In genomic region chr3:21983993-21984725, GRCm38 (mm10) we compare ENCODE assay signal across 17 mouse cellular contexts.
DNase-seq lines count a peak whose midpoint lies in the region; ATAC-seq and TF ChIP-seq lines count a peak whose summit lies in the region.
"Had no signal": no experiment of that assay in that cellular context is flagged by ENCODE, and none has a peak within 500 bp of the region (broad histone marks: within the 10 kb centered on the region; RNA-seq: fewer than 3 reads in every experiment).

No protein-coding gene starts in this region.

- no peaks in the 10 kb centered on the region; the same call in 1 of the 2 replicates for H3K4me1 ChIP-seq in intestine, embryonic 15.5 days (replicated peaks)
- H3K4me1 ChIP-seq: neural tube, embryonic 13.5 days had no signal

- 43% methylated on average over 2 of the region's 2 CpGs for WGBS in intestine, embryonic 15.5 days

- no peak overlapping the region for H3K4me3 ChIP-seq in left cerebral cortex, adult 2 months
- H3K4me3 ChIP-seq in intestine, embryonic 15.5 days (replicated peaks) = no peak overlapping the region
- H3K4me3 ChIP-seq: liver, embryonic 13.5 days; neural tube, embryonic 13.5 days had no signal

- DNase-seq in left cerebral cortex, adult 2 months (ENCODE audit: extremely low spot score in 1 of 2, low spot score in 2 of 2) = no peak
- no peak for DNase-seq in left cerebral cortex, adult 11 months (ENCODE audit: low spot score)
- DNase-seq in R1 (ENCODE audit: low read depth, low spot score) = peak; percentile 57
- DNase-seq in kidney, adult 8-10 months = peak; percentile 70 to 77
- peak; percentile 68 for DNase-seq in telencephalon, adult 2 months (ENCODE audit: low read depth, low spot score)
- DNase-seq in adrenal gland, adult 8-10 months = no peak
- DNase-seq: adrenal gland, adult 2 months; cerebellum, adult 18-20 months; embryo, embryonic 11 days; liver, embryonic 13.5 days; lung, postnatal 10 days; right cerebral cortex, postnatal 4 days; thymus, adult 2 months had no signal

- ATAC-seq in intestine, embryonic 15.5 days = no peak
- ATAC-seq: forebrain, embryonic 14.5 days had no signal

- no peaks in the 10 kb centered on the region for H3K9me3 ChIP-seq in intestine, embryonic 15.5 days
- H3K9me3 ChIP-seq: liver, embryonic 13.5 days had no signal

- H3K27me3 ChIP-seq in intestine, embryonic 15.5 days (replicated peaks) = no peaks in the 10 kb centered on the region
- H3K27me3 ChIP-seq: liver, embryonic 13.5 days; neural tube, embryonic 13.5 days had no signal

- no peaks in the 10 kb centered on the region for H3K36me3 ChIP-seq in intestine, embryonic 15.5 days
- H3K36me3 ChIP-seq: liver, embryonic 13.5 days; neural tube, embryonic 13.5 days had no signal

- H3K9ac ChIP-seq in intestine, embryonic 15.5 days = no peak overlapping the region
- H3K9ac ChIP-seq: liver, embryonic 13.5 days; neural tube, embryonic 13.5 days had no signal

- no peak for TF ChIP-seq CTCF in left cerebral cortex, adult 2 months (IDR thresholded peaks at IDR 0.05)

- no peak overlapping the region for H3K4me2 ChIP-seq in intestine, embryonic 15.5 days (replicated peaks)
- H3K4me2 ChIP-seq: heart, embryonic 11.5 days; liver, embryonic 13.5 days; neural tube, embryonic 13.5 days had no signal

- H3K27ac ChIP-seq in left cerebral cortex, adult 2 months = peak overlapping the region; percentile 71
- no peak overlapping the region for H3K27ac ChIP-seq in intestine, embryonic 15.5 days
- H3K27ac ChIP-seq: liver, embryonic 13.5 days; neural tube, embryonic 13.5 days had no signal

- intact Hi-C loops in left cerebral cortex, adult 2 months (cut with DNase I) = loop anchor here (2.0 to 5.0 kb wide), 3 partner anchors 47 to 417 kb away; partner anchors contain the start of gene Tbl1xr1

Comparison
In these comparisons a context has a peak if more than half of its experiments do, and no peak if none do; other contexts are left out.
1. DNase-seq: peak in R1 (single experiment), kidney, adult 8-10 months (2 of 2) and telencephalon, adult 2 months (single experiment); none in left cerebral cortex, adult 2 months (0 of 2), left cerebral cortex, adult 11 months (single experiment) and adrenal gland, adult 8-10 months (single experiment).